Mouse (Mus musculus): ENCODE measurements at regions not wholly inside any gene's neighbourhood (a gene's known extent, or its start where the extent isn't known, plus 50 kb on each side); places are given as distances from the start of the nearest gene placed in this dataset.

DNA sequence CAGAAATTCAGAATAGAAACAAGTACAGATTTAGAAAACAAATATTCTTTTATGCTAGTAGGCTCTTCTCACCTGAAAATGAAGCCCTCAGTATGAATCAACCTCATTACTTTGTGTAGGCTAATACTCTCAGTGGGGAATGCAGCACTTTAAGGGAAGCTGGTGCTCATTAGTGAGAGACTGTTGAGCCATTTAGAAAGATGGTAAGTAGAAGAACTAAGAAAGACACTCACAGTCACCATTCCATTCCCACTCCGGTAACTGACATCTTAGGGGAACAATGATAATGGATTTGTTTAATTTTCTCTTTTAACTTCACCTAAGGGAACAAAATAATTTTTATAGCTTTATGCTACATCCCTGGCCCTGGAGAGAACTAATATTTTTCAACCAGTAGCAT lies 648.0 kb upstream of the Nova1 start:
- Histone ChIP-seq H3K4me3 (ENCODE audit: low read depth, low read length) (no peak overlapping the region), H3K9ac (ENCODE audit: low read depth, low read length) (no peak overlapping the region), H3K27ac (ENCODE audit: low read depth, low read length) (no peak overlapping the region), H3K4me2 (no peak overlapping the region), H3K27me3 (ENCODE audit: control insufficient read depth, insufficient read depth, low read length) (no peaks in the 10 kb centered on the region), H3K9me3 (replicated peaks; ENCODE audit: control insufficient read depth, low read length) (no peaks in the 10 kb centered on the region), H3K4me1 (ENCODE audit: control insufficient read depth, insufficient read depth, low read length) (no peaks in the 10 kb centered on the region), H3K36me3 (ENCODE audit: control insufficient read depth, insufficient read depth, low read length) (no peaks in the 10 kb centered on the region)
- no peak for ATAC-seq (replicated peaks; ENCODE audit: insufficient number of reproducible peaks, low FRiP score, low TSS enrichment)
- WGBS (ENCODE audit: insufficient replicate concordance), result 87% methylated on average over 1 of the region's 1 CpGs

DNA sequence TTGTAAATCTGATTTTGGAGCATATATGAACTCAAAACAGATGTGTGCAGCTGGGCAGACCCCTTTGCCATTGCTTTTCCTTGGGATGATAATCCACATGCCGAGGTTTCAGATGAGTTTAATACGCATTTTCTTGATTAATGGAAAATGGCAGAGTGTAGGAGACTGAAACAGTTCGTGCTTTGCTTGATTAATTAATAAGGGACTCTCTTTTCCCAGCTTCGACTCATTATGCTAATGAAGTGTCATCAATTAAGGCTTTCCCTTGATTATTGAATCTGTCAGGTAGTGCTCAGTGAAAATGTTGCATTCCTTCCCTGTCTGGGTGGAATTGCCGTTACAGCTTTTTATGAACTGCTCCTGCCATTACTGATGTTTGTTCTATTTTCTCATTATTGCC lies 647.2 kb upstream of the Nova1 start:
- Histone ChIP-seq H3K27ac (ENCODE audit: low read depth, low read length) (no peak overlapping the region), H3K4me2 (no peak overlapping the region), H3K9ac (ENCODE audit: low read depth, low read length) (no peak overlapping the region), H3K4me1 (ENCODE audit: control insufficient read depth, insufficient read depth, low read length) (no peaks in the 10 kb centered on the region), H3K4me3 (ENCODE audit: low read depth, low read length) (no peak overlapping the region), H3K36me3 (ENCODE audit: control insufficient read depth, insufficient read depth, low read length) (no peaks in the 10 kb centered on the region), H3K9me3 (replicated peaks; ENCODE audit: control insufficient read depth, low read length) (no peaks in the 10 kb centered on the region), H3K27me3 (ENCODE audit: control insufficient read depth, insufficient read depth, low read length) (no peaks in the 10 kb centered on the region)
- ATAC-seq (replicated peaks; ENCODE audit: insufficient number of reproducible peaks, low FRiP score, low TSS enrichment), result no peak
- WGBS (ENCODE audit: insufficient replicate concordance), result 63% methylated on average over 5 of the region's 5 CpGs

DNA sequence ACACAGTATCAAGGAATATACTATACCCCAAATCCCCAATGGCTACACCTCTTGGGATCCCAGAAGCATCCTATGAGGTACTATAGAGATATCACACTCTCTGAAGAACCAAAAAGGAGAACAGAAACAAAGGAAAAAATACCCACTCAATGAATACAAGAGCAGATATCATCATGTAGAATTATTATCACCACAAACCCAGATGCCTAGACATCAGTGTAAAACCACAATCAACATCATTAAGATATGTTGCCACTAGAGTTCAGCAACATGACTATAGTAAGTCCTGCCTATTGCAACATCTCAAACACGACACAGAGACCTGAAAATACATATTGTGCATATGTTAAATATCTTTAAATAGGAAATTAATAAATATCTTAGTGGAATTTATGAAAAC lies 612.9 kb upstream of the Nova1 start:
- no peak overlapping the region for H3K9ac ChIP-seq (ENCODE audit: low read depth, low read length)
- H3K36me3 ChIP-seq (ENCODE audit: control insufficient read depth, insufficient read depth, low read length), result no peaks in the 10 kb centered on the region
- H3K27me3 ChIP-seq (ENCODE audit: control insufficient read depth, insufficient read depth, low read length), result no peaks in the 10 kb centered on the region
- WGBS (ENCODE audit: insufficient replicate concordance), result 44% methylated on average over 1 of the region's 1 CpGs
- H3K4me2 ChIP-seq, result no peak overlapping the region
- no peak for ATAC-seq (replicated peaks; ENCODE audit: insufficient number of reproducible peaks, low FRiP score, low TSS enrichment)
- H3K4me3 ChIP-seq (ENCODE audit: low read depth, low read length), result no peak overlapping the region
- no peaks in the 10 kb centered on the region for H3K4me1 ChIP-seq (ENCODE audit: control insufficient read depth, insufficient read depth, low read length)
- no peak overlapping the region for H3K27ac ChIP-seq (ENCODE audit: low read depth, low read length)
- H3K9me3 ChIP-seq (replicated peaks; ENCODE audit: control insufficient read depth, low read length), result no peaks in the 10 kb centered on the region

DNA sequence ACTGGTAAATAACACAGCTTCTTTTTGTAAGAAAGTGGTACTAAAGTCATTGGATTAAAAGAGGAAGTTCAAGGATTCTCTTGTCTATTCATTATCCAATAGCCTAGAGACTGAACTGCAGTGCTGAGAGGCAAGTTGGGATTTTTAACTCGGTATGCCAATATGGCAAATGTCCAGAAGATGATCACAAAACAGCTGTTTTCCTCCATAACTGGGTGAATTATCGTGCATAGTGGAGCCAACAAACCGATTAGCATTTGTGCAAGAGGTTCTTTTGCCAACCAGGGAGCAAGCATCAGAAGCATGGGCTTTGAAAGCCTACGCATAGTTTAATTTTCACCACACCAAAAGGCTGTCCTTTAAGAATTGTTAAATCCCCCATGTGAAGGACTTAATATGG lies 593.5 kb upstream of the Nova1 start:
- Histone ChIP-seq H3K4me2 (no peak overlapping the region), H3K9ac (ENCODE audit: low read depth, low read length) (no peak overlapping the region), H3K36me3 (ENCODE audit: control insufficient read depth, insufficient read depth, low read length) (no peaks in the 10 kb centered on the region), H3K4me3 (ENCODE audit: low read depth, low read length) (no peak overlapping the region), H3K27ac (ENCODE audit: low read depth, low read length) (no peak overlapping the region), H3K9me3 (replicated peaks; ENCODE audit: control insufficient read depth, low read length) (no peaks in the 10 kb centered on the region), H3K27me3 (ENCODE audit: control insufficient read depth, insufficient read depth, low read length) (no peaks in the 10 kb centered on the region), H3K4me1 (ENCODE audit: control insufficient read depth, insufficient read depth, low read length) (peaks cover 2% of the 10 kb centered on the region; the same call in 1 of the 2 replicates)
- 86% methylated on average over 4 of the region's 4 CpGs for WGBS (ENCODE audit: insufficient replicate concordance)
- ATAC-seq (replicated peaks; ENCODE audit: insufficient number of reproducible peaks, low FRiP score, low TSS enrichment), result no peak

DNA sequence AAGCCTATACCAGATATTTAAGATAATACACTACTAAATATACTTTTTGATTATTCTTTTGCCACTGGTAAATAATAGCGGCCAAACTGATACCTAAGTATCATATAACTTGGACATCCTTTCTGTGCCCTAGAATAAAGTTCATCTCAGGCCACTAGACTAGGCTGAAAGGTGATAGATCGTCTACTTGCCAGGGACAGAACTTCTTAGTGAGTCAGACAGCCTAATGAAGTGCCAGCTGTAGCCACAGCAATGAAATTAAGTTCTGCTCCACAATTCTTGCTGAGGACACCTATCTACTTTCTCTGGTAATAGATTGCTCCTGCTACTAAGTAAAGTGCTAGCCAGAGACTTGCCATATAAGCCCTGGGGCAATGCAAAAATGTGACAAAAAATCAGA lies 587.8 kb upstream of the Nova1 start:
- H3K4me2 ChIP-seq, result no peak overlapping the region
- H3K27ac ChIP-seq (ENCODE audit: low read depth, low read length), result no peak overlapping the region
- no peak for ATAC-seq (replicated peaks; ENCODE audit: insufficient number of reproducible peaks, low FRiP score, low TSS enrichment)
- H3K27me3 ChIP-seq (ENCODE audit: control insufficient read depth, insufficient read depth, low read length), result no peaks in the 10 kb centered on the region
- H3K9ac ChIP-seq (ENCODE audit: low read depth, low read length), result no peak overlapping the region
- H3K4me1 ChIP-seq (ENCODE audit: control insufficient read depth, insufficient read depth, low read length), result peaks cover 2% of the 10 kb centered on the region; the same call in 1 of the 2 replicates
- no peaks in the 10 kb centered on the region for H3K36me3 ChIP-seq (ENCODE audit: control insufficient read depth, insufficient read depth, low read length)
- WGBS (ENCODE audit: insufficient replicate concordance), result 70% methylated on average over 2 of the region's 2 CpGs
- no peaks in the 10 kb centered on the region for H3K9me3 ChIP-seq (replicated peaks; ENCODE audit: control insufficient read depth, low read length)
- no peak overlapping the region for H3K4me3 ChIP-seq (ENCODE audit: low read depth, low read length)

DNA sequence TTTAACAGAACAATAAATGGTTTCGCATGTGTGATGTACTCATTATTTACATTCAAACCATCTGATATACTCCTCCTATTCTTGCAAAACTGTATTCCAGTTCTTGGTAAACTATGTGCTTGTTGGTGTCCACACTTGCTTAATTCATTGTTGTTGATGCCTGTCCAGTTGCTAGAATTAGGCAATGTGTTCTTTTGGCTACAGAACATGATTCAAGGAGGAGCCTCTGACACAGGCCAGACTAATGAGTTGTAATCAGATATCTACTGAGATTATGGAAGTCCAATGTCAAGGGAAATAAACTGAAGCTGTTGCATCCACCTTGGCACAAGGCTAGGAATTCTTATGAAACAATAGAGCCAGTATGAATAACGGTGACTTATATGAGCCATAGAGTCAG lies 587.4 kb upstream of the Nova1 start:
- Histone ChIP-seq H3K9ac (ENCODE audit: low read depth, low read length) (no peak overlapping the region), H3K27ac (ENCODE audit: low read depth, low read length) (no peak overlapping the region), H3K9me3 (replicated peaks; ENCODE audit: control insufficient read depth, low read length) (no peaks in the 10 kb centered on the region), H3K36me3 (ENCODE audit: control insufficient read depth, insufficient read depth, low read length) (no peaks in the 10 kb centered on the region), H3K4me2 (no peak overlapping the region), H3K4me3 (ENCODE audit: low read depth, low read length) (no peak overlapping the region), H3K27me3 (ENCODE audit: control insufficient read depth, insufficient read depth, low read length) (no peaks in the 10 kb centered on the region), H3K4me1 (ENCODE audit: control insufficient read depth, insufficient read depth, low read length) (peaks cover 2% of the 10 kb centered on the region; the same call in 1 of the 2 replicates)
- WGBS (ENCODE audit: insufficient replicate concordance), result 88% methylated on average over 2 of the region's 2 CpGs
- no peak for ATAC-seq (replicated peaks; ENCODE audit: insufficient number of reproducible peaks, low FRiP score, low TSS enrichment)

DNA sequence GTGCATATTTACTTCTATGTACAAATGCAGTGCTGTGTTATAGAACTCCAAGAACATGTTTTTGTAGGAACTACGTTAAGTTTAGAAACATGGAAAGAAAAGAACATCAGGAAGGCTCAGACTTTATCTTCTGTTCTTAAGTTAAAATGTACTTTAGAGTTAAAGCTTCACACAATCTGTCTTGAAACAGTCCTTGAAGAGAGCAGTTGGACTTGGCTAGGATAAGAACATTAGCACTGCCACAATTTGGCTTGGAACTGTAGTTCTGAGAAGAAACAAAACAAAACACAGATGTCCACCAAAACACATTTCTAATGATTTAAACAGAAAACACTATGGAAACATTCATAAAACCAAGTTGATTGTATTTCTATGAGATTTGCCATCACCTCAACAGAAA lies 564.5 kb upstream of the Nova1 start:
- H3K9me3 ChIP-seq (replicated peaks; ENCODE audit: control insufficient read depth, low read length), result no peaks in the 10 kb centered on the region
- H3K9ac ChIP-seq (ENCODE audit: low read depth, low read length), result no peak overlapping the region
- H3K4me3 ChIP-seq (ENCODE audit: low read depth, low read length), result no peak overlapping the region
- H3K27me3 ChIP-seq (ENCODE audit: control insufficient read depth, insufficient read depth, low read length), result no peaks in the 10 kb centered on the region
- WGBS (ENCODE audit: insufficient replicate concordance), result 83% methylated on average over 1 of the region's 1 CpGs
- H3K36me3 ChIP-seq (ENCODE audit: control insufficient read depth, insufficient read depth, low read length), result no peaks in the 10 kb centered on the region
- no peaks in the 10 kb centered on the region for H3K4me1 ChIP-seq (ENCODE audit: control insufficient read depth, insufficient read depth, low read length)
- H3K4me2 ChIP-seq, result no peak overlapping the region
- no peak for ATAC-seq (replicated peaks; ENCODE audit: insufficient number of reproducible peaks, low FRiP score, low TSS enrichment)
- H3K27ac ChIP-seq (ENCODE audit: low read depth, low read length), result no peak overlapping the region

DNA sequence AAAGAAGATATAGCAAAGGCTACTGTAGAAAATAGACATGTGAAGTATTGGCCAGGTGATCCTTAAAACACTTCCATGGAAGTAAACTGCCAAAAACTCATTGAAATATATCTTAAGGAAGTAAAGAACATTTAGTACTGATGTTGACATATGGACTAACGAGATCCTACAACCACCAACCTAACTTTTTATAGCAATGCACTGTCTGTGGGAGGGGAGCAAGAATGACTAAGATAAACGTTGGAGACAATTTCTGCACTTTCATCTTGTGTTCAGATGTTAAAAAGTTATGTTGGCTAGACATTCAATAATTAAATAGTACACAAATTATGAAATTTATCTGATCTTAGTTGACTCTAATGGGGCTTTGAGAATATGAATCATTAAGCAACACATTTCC lies 534.5 kb upstream of the Nova1 start:
- no peaks in the 10 kb centered on the region for H3K9me3 ChIP-seq (replicated peaks; ENCODE audit: control insufficient read depth, low read length)
- no peaks in the 10 kb centered on the region for H3K27me3 ChIP-seq (ENCODE audit: control insufficient read depth, insufficient read depth, low read length)
- 62% methylated on average over 2 of the region's 2 CpGs for WGBS (ENCODE audit: insufficient replicate concordance)
- no peak overlapping the region for H3K27ac ChIP-seq (ENCODE audit: low read depth, low read length)
- H3K36me3 ChIP-seq (ENCODE audit: control insufficient read depth, insufficient read depth, low read length), result no peaks in the 10 kb centered on the region
- no peak overlapping the region for H3K9ac ChIP-seq (ENCODE audit: low read depth, low read length)
- H3K4me2 ChIP-seq, result no peak overlapping the region
- no peak for ATAC-seq (replicated peaks; ENCODE audit: insufficient number of reproducible peaks, low FRiP score, low TSS enrichment)
- H3K4me3 ChIP-seq (ENCODE audit: low read depth, low read length), result no peak overlapping the region
- H3K4me1 ChIP-seq (ENCODE audit: control insufficient read depth, insufficient read depth, low read length), result no peaks in the 10 kb centered on the region

DNA sequence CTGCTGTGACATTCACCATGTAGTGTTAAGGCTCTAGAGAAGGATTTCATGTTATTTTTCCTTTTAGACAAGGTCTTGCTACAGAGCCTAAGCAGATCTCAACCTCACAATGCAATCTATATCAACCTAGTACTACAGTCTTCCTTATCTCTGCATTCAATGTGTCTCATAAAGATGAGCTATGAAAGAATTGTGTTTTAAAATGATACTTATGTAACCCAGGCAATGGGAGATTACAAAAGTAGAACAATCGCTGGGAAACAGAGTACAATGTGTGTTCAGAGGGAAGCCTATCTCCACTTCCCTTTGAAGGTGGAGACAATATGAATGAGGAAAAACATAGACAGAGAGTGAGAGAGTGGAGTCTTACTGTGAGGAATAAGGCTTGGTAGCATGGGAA lies 532.5 kb upstream of the Nova1 start:
- Histone ChIP-seq H3K9me3 (replicated peaks; ENCODE audit: control insufficient read depth, low read length) (no peaks in the 10 kb centered on the region), H3K9ac (ENCODE audit: low read depth, low read length) (no peak overlapping the region), H3K27me3 (ENCODE audit: control insufficient read depth, insufficient read depth, low read length) (no peaks in the 10 kb centered on the region), H3K4me2 (no peak overlapping the region), H3K4me1 (ENCODE audit: control insufficient read depth, insufficient read depth, low read length) (no peaks in the 10 kb centered on the region), H3K36me3 (ENCODE audit: control insufficient read depth, insufficient read depth, low read length) (no peaks in the 10 kb centered on the region), H3K4me3 (ENCODE audit: low read depth, low read length) (no peak overlapping the region), H3K27ac (ENCODE audit: low read depth, low read length) (no peak overlapping the region)
- WGBS (ENCODE audit: insufficient replicate concordance), result 85% methylated on average over 1 of the region's 1 CpGs
- no peak for ATAC-seq (replicated peaks; ENCODE audit: insufficient number of reproducible peaks, low FRiP score, low TSS enrichment)
